Mouse (Mus musculus) right cerebral cortex, postnatal 36 days (tissue): ENCODE data around the gene Olfr99.
A peak's percentile ranks its signal among the peaks of the same experiment; 100 is the strongest.
"Not testable (repeated sequence)": the region's sequence is repeated elsewhere in the genome, so short reads cannot be mapped to it uniquely, and the experiment has no call there.

Experiments
- DNase-seq, 2 experiments: peaks; one replicate each; pipeline ENCODE4 v3.0.0; 2022; ENCODE audit warnings: low spot score in 2 of 2, mixed read lengths in 1 of 2

Olfr99 gene

GRCm38 (mm10) chr17:37283360-37283759 lies at the start of gene Olfr99:
Gene Olfr99 (minus strand): TSS chr17:37283460.
- no peak for DNase-seq

- no peak for DNase-seq
These were observed 33.7 kb upstream of the Olfr99 start, which contains the start of gene Olfr102 for GRCm38 (mm10) chr17:37316954-37317353. Gene Olfr102 (minus strand): TSS chr17:37317054.

- no peak for DNase-seq
These were observed 27.0 kb upstream of the Olfr99 start for GRCm38 (mm10) chr17:37310146-37310699.

GRCm38 (mm10) chr17:37308483-37308882 lies 25.2 kb upstream of the Olfr99 start:
- no peak for DNase-seq

GRCm38 (mm10) chr17:37304213-37304612 lies 21.0 kb upstream of the Olfr99 start, which contains the start of gene Olfr101:
Gene Olfr101 (minus strand): TSS chr17:37304313.
- DNase-seq, result no peak

- DNase-seq, result no peak
These were observed 2.9 kb downstream of the Olfr99 start for GRCm38 (mm10) chr17:37280331-37280730.

- DNase-seq, result no peak
These were observed 6.7 kb downstream of the Olfr99 start for GRCm38 (mm10) chr17:37276573-37276972.

- no peak for DNase-seq
These were observed 7.5 kb downstream of the Olfr99 start for GRCm38 (mm10) chr17:37275626-37276248.

GRCm38 (mm10) chr17:37270702-37271092 lies 12.6 kb downstream of the Olfr99 start:
- DNase-seq, result no peak

- DNase-seq, result peak; percentile 78 to 86
These were observed 13.1 kb downstream of the Olfr99 start, which contains the start of gene H2-M3 for GRCm38 (mm10) chr17:37270058-37270701. Gene H2-M3 (plus strand): TSS chr17:37270220.

GRCm38 (mm10) chr17:37263626-37264025 lies 19.6 kb downstream of the Olfr99 start, which contains the start of gene Olfr98:
Gene Olfr98 (minus strand): TSS chr17:37263749.
- no peak for DNase-seq

GRCm38 (mm10) chr17:37250544-37250943 lies 32.7 kb downstream of the Olfr99 start:
- DNase-seq, result no peak

- no peak for DNase-seq
These were observed 33.8 kb downstream of the Olfr99 start for GRCm38 (mm10) chr17:37249460-37249859.

- DNase-seq, result peak in 1 of 2 experiments; percentile 8
These were observed 36.5 kb downstream of the Olfr99 start for GRCm38 (mm10) chr17:37246715-37247114.

GRCm38 (mm10) chr17:37242198-37242597 lies 41.1 kb downstream of the Olfr99 start:
- DNase-seq, result no peak

- not testable (repeated sequence) for DNase-seq
These were observed 46.0 kb downstream of the Olfr99 start, which contains the start of gene Olfr97 for GRCm38 (mm10) chr17:37237230-37237629. Gene Olfr97 (minus strand): TSS chr17:37237330.
